Mouse (Mus musculus): ENCODE data around the gene Thumpd2. TPM values are rescaled to one million over a fixed set of nuclear protein-coding genes. Genes with fewer than 3 reads are reported as not detected.

Thumpd2 gene
- polyA plus RNA-seq, 1 experiment: 3.5 TPM

- Histone ChIP-seq H3K4me3 (ENCODE audit: insufficient read depth, low read length) (no peak overlapping the region), H3K4me1 (ENCODE audit: control insufficient read depth, insufficient read depth, low read length) (peaks cover 4% of the 10 kb centered on the region), H3K27ac (ENCODE audit: insufficient read depth, low read length) (no peak overlapping the region)
- TF ChIP-seq CTCF (IDR thresholded peaks at IDR 0.05; ENCODE audit: extremely low read depth, insufficient read depth, low read length): no peak
- TF ChIP-seq POLR2A (IDR thresholded peaks at IDR 0.05; ENCODE audit: extremely low read depth, insufficient read depth, low read length): no peak
Observed at GRCm38 (mm10) chr17:81009112-81009511, 55.8 kb downstream of the Thumpd2 start.

GRCm38 (mm10) chr17:81005292-81005691, 59.6 kb downstream of the Thumpd2 start:
- H3K4me3 ChIP-seq (ENCODE audit: insufficient read depth, low read length): no peak overlapping the region
- no peak overlapping the region for H3K27ac ChIP-seq (ENCODE audit: insufficient read depth, low read length)
- H3K4me1 ChIP-seq (ENCODE audit: control insufficient read depth, insufficient read depth, low read length): peaks cover 3% of the 10 kb centered on the region
- TF ChIP-seq POLR2A (IDR thresholded peaks at IDR 0.05; ENCODE audit: extremely low read depth, insufficient read depth, low read length) (no peak), CTCF (IDR thresholded peaks at IDR 0.05; ENCODE audit: extremely low read depth, insufficient read depth, low read length) (no peak)

GRCm38 (mm10) chr17:81004454-81004853, 60.4 kb downstream of the Thumpd2 start:
- Histone ChIP-seq H3K4me3 (ENCODE audit: insufficient read depth, low read length) (no peak overlapping the region), H3K4me1 (ENCODE audit: control insufficient read depth, insufficient read depth, low read length) (peaks cover 3% of the 10 kb centered on the region), H3K27ac (ENCODE audit: insufficient read depth, low read length) (no peak overlapping the region)
- TF ChIP-seq CTCF (IDR thresholded peaks at IDR 0.05; ENCODE audit: extremely low read depth, insufficient read depth, low read length) (no peak), POLR2A (IDR thresholded peaks at IDR 0.05; ENCODE audit: extremely low read depth, insufficient read depth, low read length) (no peak)

GRCm38 (mm10) chr17:81002130-81002529, 62.8 kb downstream of the Thumpd2 start:
- Histone ChIP-seq H3K27ac (ENCODE audit: insufficient read depth, low read length) (no peak overlapping the region), H3K4me1 (ENCODE audit: control insufficient read depth, insufficient read depth, low read length) (peaks cover 8% of the 10 kb centered on the region), H3K4me3 (ENCODE audit: insufficient read depth, low read length) (no peak overlapping the region)
- TF ChIP-seq CTCF (IDR thresholded peaks at IDR 0.05; ENCODE audit: extremely low read depth, insufficient read depth, low read length) (no peak), POLR2A (IDR thresholded peaks at IDR 0.05; ENCODE audit: extremely low read depth, insufficient read depth, low read length) (no peak)

DNA sequence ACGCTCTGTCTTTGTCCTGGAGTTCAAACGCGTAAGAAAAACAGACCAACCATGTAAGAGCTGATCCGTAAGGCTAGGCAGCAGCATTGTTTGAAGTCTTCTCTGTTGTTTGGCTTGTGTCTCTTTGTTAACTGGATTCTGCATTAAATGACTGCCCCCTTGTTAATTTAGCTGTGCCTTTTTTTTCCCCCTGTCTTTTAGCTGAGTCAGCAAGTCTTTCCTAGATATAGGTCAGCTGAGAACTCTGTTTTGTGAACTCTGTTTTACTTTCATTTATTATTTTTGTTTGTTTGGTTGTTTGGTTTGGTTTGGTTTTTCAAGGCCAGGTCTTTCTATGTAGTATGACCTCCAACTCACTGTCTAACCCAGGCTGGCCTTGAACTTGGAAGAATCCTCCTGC, 63.2 kb downstream of the Thumpd2 start:
- no peak for TF ChIP-seq CTCF (IDR thresholded peaks at IDR 0.05; ENCODE audit: extremely low read depth, insufficient read depth, low read length)
- Histone ChIP-seq H3K4me1 (ENCODE audit: control insufficient read depth, insufficient read depth, low read length) (peaks cover 8% of the 10 kb centered on the region), H3K4me3 (ENCODE audit: insufficient read depth, low read length) (no peak overlapping the region), H3K27ac (ENCODE audit: insufficient read depth, low read length) (no peak overlapping the region)

DNA sequence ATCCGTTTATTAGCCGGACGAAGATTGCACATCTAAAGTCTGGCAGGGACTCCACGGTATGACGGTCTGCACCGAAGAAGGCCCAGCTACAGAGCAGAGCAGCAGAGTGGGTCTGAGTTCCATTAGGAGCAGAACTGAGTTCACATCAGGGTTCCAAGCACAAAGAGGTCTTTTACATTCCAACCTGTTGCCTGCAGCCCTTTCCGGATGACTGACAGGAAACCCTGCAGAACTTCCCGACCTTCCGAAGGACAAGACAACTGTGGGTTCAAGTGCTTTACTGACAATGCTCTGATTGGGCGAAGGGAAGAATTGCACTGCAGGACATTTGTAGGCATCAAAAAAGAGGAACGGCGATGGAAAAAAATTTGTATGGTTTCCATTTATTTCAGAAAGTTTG, 63.9 kb downstream of the Thumpd2 start:
- TF ChIP-seq POLR2A (IDR thresholded peaks at IDR 0.05; ENCODE audit: extremely low read depth, insufficient read depth, low read length) (no peak), CTCF (IDR thresholded peaks at IDR 0.05; ENCODE audit: extremely low read depth, insufficient read depth, low read length) (no peak)
- Histone ChIP-seq H3K4me1 (ENCODE audit: control insufficient read depth, insufficient read depth, low read length) (peaks cover 8% of the 10 kb centered on the region), H3K4me3 (ENCODE audit: insufficient read depth, low read length) (no peak overlapping the region), H3K27ac (ENCODE audit: insufficient read depth, low read length) (no peak overlapping the region)

- H3K27ac ChIP-seq (ENCODE audit: insufficient read depth, low read length): no peak overlapping the region
- TF ChIP-seq POLR2A (IDR thresholded peaks at IDR 0.05; ENCODE audit: extremely low read depth, insufficient read depth, low read length) (no peak), CTCF (IDR thresholded peaks at IDR 0.05; ENCODE audit: extremely low read depth, insufficient read depth, low read length) (no peak)
- H3K4me3 ChIP-seq (ENCODE audit: insufficient read depth, low read length): no peak overlapping the region
- H3K4me1 ChIP-seq (ENCODE audit: control insufficient read depth, insufficient read depth, low read length): peaks cover 5% of the 10 kb centered on the region
Observed at GRCm38 (mm10) chr17:80998958-80999357, 65.9 kb downstream of the Thumpd2 start.

DNA sequence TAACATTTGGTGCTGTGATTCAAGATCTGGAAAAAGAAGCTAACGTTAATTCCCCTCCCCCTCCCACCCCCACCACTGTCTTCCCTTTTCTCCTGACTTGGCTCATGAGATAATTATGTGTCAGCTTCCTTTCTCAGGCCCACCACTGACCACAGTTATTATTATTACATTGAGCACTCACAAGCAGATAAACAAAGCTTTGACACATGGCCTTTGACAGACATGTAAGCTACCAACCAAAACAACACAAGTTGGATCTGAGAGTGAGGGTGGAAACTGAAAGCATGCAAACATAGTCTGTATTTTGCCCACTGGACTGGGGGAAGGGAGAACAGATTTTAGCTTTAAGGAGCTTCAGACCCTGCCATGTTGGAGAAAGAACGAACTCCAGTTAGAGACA, 67.7 kb downstream of the Thumpd2 start:
- H3K4me1 ChIP-seq (ENCODE audit: control insufficient read depth, insufficient read depth, low read length): peaks cover 5% of the 10 kb centered on the region
- no peak overlapping the region; the same call in 1 of the 2 replicates for H3K27ac ChIP-seq (ENCODE audit: insufficient read depth, low read length)
- TF ChIP-seq POLR2A (IDR thresholded peaks at IDR 0.05; ENCODE audit: extremely low read depth, insufficient read depth, low read length) (no peak), CTCF (IDR thresholded peaks at IDR 0.05; ENCODE audit: extremely low read depth, insufficient read depth, low read length) (no peak)
- no peak overlapping the region for H3K4me3 ChIP-seq (ENCODE audit: insufficient read depth, low read length)

- peaks cover 5% of the 10 kb centered on the region for H3K4me1 ChIP-seq (ENCODE audit: control insufficient read depth, insufficient read depth, low read length)
- TF ChIP-seq POLR2A (IDR thresholded peaks at IDR 0.05; ENCODE audit: extremely low read depth, insufficient read depth, low read length): no peak
- no peak for TF ChIP-seq CTCF (IDR thresholded peaks at IDR 0.05; ENCODE audit: extremely low read depth, insufficient read depth, low read length)
- H3K4me3 ChIP-seq (ENCODE audit: insufficient read depth, low read length): no peak overlapping the region
- H3K27ac ChIP-seq (ENCODE audit: insufficient read depth, low read length): no peak overlapping the region
Observed at GRCm38 (mm10) chr17:80991535-80992127, 73.3 kb downstream of the Thumpd2 start.

- Histone ChIP-seq H3K4me1 (ENCODE audit: control insufficient read depth, insufficient read depth, low read length) (peaks cover 2% of the 10 kb centered on the region), H3K4me3 (ENCODE audit: insufficient read depth, low read length) (no peak overlapping the region), H3K27ac (ENCODE audit: insufficient read depth, low read length) (no peak overlapping the region)
- no peak for TF ChIP-seq CTCF (IDR thresholded peaks at IDR 0.05; ENCODE audit: extremely low read depth, insufficient read depth, low read length)
- no peak for TF ChIP-seq POLR2A (IDR thresholded peaks at IDR 0.05; ENCODE audit: extremely low read depth, insufficient read depth, low read length)
Observed at GRCm38 (mm10) chr17:80982976-80983375, 81.9 kb downstream of the Thumpd2 start.

All from cortical plate, adult 2 months (tissue).